Mouse (Mus musculus): ENCODE results near the gene Zdhhc11. TPM values are rescaled to one million over a fixed set of nuclear protein-coding genes. Genes with fewer than 3 reads are reported as not detected.
"Not testable (repeated sequence)": the region's sequence is repeated elsewhere in the genome, so short reads cannot be mapped to it uniquely, and the experiment has no call there.

Gene Zdhhc11
- total RNA-seq (2021) = not detected

- DNase-seq = no peak
Measured at GRCm38 (mm10) chr13:73963551-73963950, at the start of gene Zdhhc11. Zdhhc11 (plus strand) TSS chr13:73963851.

- no peak for DNase-seq
Measured at GRCm38 (mm10) chr13:73932201-73932600, 31.4 kb upstream of the Zdhhc11 start.

GRCm38 (mm10) chr13:73936938-73937320 is 26.7 kb upstream of the Zdhhc11 start:
- DNase-seq = no peak

- DNase-seq = peak; percentile 95
Measured at GRCm38 (mm10) chr13:73937321-73938176, 26.1 kb upstream of the Zdhhc11 start, which contains the start of the genes Trip13 and Brd9. Trip13 (minus strand) TSS chr13:73937784. Brd9 (plus strand) TSS chr13:73937811.

GRCm38 (mm10) chr13:73938177-73938560 is 25.5 kb upstream of the Zdhhc11 start:
- no peak for DNase-seq

- no peak for DNase-seq
Measured at GRCm38 (mm10) chr13:73939101-73939500, 24.6 kb upstream of the Zdhhc11 start.

DNA sequence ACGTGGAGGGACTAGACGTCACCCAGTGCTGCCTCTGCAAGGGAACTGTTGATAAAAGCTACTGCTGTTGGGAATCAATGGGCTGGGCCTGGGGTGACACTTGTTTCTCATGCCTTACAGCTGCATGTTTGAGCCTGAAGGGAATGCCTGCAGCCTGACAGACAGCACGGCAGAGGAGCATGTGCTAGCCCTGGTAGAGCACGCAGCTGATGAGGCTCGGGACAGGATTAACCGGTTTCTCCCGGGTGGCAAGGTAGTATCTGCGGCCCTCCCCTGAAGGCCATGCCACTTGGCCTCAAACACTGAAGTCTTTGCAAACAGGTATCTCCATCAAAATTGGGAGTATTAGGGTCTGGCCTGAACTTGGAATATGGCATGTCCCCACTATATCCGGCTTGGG is 19.0 kb upstream of the Zdhhc11 start:
- DNase-seq = no peak

DNA sequence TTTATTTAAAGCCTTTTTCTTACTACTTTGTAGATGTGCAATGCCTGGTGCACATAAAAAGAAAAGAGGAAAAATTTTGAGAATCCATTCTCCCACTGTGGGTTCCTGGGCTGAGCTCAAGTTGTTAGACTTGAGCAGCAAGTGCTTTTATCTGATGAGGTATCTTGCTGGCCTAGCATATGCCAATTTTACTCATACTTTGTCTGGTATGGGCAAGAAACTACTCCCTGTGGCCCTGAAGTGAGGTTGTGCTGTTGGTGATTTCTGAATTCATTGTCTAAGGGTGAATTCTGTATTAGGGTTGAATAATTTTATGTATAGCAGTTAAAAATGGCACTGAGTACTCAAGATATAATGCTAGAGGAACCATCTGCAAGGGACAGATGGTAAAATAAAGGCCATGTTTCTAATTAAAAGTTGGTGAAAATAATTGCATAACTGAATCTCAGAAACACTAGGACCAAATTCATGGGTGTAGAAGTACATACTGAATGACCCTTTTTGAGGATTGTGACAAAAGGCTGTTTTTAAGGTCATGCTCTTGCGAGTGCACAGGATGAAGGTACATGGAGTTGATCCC is 10.0 kb upstream of the Zdhhc11 start:
- no peak for DNase-seq

- no peak for DNase-seq
Measured at GRCm38 (mm10) chr13:73954666-73955065, 9.0 kb upstream of the Zdhhc11 start.

GRCm38 (mm10) chr13:73955531-73955930 is 8.1 kb upstream of the Zdhhc11 start:
- no peak for DNase-seq

DNA sequence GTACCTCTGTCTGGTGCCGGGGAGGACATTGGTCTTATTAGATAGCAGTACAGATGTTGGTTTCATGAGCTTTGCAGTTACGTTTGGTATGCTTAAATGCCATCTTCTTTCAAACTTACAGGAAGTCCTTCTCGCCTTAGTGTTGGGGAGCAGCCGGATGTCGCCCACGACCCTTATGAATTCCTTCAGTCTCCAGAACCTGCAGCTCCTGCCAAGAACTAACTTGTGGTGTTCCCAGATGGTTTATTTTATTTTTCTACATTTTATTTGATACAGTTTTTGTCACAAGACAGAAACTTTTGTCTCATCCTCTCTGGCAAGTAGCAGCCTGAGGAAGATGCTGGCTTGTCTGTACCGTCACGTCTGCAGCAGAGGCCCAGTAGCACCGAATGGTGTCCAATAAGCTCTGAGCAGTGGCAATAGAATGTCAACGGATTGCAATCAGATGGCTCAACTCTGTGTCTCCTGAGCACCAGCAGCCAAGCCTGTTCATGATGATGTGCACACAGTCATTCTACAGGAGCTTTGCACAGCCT is 3.5 kb upstream of the Zdhhc11 start:
- DNase-seq = no peak

GRCm38 (mm10) chr13:73961177-73961576 is 2.5 kb upstream of the Zdhhc11 start:
- DNase-seq = no peak

DNA sequence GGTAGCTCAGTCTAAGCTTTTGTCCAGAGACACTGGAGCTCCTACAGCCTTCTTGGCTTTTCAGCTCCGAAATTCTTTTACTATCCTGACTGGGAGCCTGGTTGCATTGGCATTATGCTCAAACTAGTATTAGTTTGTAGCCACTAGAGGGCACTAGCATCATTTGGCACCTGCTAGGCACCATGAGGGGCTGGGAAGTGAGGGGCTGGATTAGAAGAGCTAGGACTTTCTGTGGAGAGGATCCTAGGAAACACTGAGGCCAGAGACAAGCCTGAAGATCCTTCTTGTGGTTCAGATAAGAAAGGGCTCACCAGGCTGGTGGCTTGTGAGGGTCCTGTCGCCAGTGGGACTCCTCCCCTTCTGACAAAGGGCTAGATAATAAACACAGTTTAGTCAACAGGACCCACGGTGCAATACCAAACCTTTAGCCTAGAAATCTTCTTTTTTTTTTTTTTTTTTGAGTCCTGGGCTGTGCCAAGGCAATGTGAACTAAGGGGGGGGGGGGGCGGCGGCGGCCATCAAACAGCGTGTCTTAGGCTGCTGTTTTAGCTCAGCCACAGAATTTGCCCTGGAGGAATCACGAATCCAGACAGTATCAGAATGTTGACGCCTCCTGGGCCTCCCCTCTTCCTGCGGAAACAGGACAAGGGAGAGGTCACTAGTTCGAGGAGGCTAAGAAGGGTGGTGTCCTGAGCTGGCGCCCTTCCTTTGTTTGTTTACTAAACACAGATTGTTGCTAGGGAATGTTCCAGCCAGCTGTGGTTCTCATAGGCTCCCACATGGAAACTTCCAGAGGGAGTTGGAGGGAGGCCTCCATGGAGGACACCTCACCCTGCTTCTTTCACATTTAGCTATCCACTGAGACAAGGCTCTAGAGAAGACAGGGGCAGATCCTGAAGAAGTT is 7.1 kb downstream of the Zdhhc11 start:
- peak; percentile 90 for DNase-seq

- DNase-seq = no peak
Measured at GRCm38 (mm10) chr13:73974523-73974922, 10.9 kb downstream of the Zdhhc11 start.

DNA sequence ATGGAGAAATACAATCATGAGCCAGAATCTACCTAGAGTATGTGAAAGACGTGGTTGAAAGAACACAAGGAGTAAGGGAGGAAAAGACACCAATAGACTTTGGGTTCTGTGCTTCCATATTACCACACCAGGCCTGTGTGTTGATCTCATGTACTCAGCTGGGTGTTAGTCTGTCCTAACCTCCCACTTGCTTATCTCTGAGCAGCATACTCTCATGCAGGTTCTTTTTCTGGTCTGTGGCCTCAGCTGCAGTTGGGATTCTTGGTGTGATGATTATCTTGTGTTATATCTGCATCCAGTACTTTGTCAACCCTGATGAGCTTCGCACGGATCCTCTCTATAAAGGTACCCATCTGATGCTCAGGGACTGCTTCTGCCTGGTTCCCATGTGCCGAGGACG is 13.3 kb downstream of the Zdhhc11 start:
- no peak for DNase-seq

DNA sequence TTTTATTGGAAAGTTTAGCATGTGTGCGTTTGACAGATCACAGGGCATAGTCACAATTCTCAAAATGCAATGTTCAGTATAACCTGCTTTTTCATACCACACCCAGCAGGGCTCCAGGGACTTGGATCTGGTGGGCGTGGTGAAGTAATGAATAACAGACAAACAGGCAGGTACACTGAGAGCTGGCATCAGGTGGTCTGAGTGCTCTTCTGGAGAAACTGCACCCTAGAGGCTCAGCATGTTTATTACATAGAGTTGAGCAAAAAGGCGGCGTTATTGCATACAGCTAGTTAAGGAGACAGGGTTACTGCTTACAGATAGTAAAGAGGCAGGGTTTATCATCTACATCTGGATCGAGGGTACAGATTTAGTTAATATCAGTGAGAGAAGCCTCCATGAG is 26.7 kb downstream of the Zdhhc11 start:
- DNase-seq = no peak

DNA sequence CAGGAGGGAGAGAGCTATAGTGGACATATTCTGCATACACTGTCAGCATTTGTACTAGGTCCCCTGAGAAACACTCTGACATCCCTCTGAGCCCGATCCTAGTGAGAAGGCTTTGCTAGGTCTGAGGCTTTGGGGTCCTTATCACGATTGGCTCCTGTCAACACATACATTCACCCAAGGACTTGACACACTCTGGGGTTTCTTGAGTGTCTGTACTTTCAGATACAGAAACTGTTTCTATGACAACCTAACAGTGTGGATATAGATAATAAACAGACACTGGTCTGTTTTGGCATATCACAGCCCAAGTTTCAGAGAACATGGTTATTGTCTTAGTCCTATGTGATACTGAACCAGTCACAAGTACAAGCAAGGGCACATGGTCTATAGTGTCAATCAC is 27.1 kb downstream of the Zdhhc11 start:
- DNase-seq = no peak

GRCm38 (mm10) chr13:73991267-73991666 is 27.6 kb downstream of the Zdhhc11 start:
- peak; percentile 38 for DNase-seq

DNA sequence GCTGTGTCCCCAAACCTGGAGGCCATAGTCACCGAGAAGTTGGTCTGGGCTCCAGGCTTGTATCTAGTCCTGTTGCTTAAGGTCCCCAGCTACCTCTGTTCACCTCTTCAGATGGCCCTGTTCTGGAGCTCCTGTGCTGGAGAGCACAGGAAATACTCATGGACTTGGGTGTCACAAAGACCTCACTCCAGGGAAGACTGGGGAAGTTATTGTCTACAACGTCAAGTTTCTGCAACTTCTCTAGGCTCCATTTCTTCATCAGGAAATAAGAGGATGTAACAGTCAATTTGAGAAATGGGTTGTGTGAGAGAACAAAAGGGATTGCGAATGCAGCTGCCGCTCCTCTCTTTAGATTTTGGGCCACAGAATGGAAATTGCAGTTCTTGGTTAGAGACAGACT is 32.8 kb downstream of the Zdhhc11 start:
- no peak for DNase-seq

- DNase-seq = no peak
Measured at GRCm38 (mm10) chr13:74000519-74000918, 36.9 kb downstream of the Zdhhc11 start.

DNA sequence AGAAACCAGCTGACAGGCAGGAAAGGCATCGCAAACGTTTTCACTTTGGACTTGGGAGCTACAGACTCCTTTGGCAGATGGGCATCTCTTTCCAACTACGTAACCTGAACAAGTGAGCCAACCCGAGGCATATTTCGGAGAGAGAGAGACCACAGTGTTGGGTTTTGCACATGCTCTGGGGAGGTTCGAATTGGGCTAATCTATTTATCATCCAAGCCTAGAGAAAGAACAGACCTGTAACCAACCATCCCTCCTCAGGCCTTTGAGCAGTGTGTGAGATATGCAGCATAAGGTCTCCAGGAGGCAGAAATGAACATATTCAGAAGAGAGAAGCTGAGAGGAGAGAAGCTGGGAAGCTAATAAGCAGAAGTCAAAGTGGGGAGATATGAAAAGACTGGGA is 37.3 kb downstream of the Zdhhc11 start:
- no peak for DNase-seq

DNA sequence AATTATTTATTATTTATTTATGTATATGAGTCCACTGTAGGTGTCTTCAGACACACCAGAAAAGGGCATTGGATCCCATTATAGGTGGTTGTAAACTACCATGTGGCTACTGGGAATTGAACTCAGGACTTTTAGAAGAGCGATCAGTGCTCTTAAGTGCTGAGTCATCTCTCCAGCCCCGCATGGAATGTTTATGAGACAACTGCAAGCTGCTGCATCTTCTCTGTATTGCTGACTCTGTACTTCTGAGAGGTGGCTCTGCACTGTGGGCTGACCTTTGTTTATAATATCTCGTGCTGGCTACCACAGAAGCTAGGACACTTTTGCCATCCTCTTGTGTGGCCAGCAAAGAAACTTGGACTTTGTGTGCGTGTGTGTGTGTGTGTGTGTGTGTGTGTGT is 37.8 kb downstream of the Zdhhc11 start:
- DNase-seq = no peak

DNA sequence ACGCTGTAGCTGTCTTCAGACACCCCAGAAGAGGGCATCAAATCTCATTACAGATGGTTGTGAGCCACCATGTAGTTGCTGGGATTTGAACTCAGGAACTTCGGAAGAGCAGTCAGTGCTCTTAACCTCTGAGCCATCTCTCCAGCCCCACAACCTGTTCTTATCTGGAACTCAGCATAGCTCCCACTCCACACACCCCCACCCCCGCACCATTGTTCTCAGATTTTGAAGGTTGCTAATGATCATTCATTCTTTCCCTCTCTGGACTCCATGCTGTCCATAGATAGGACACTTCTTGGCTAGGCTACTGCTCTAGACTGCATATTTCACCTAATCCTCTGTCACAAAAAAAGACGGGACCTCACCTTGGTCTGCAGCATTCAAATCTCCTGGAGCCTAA is 43.2 kb downstream of the Zdhhc11 start:
- DNase-seq = not testable (repeated sequence)
